In genomic region chr7:126081727-126082285, GRCm38 (mm10) we compare ENCODE assay signal across 8 mouse cellular contexts. TPM values are rescaled to one million over a fixed set of nuclear protein-coding genes. Genes with fewer than 3 reads are reported as not detected.
A peak's percentile ranks its signal among the peaks of the same experiment; 100 is the strongest.
DNase-seq lines count a peak whose midpoint lies in the region; ATAC-seq and TF ChIP-seq lines count a peak whose summit lies in the region.

No protein-coding gene starts in this region.

- no peaks in the 10 kb centered on the region for H3K9me3 ChIP-seq in kidney, embryonic 15.5 days (replicated peaks)
- H3K9me3 ChIP-seq in embryonic facial prominence, embryonic 10.5 days = no peaks in the 10 kb centered on the region
- H3K9me3 ChIP-seq in hindbrain, embryonic 14.5 days (ENCODE audit: control insufficient read depth, low read length) = no peaks in the 10 kb centered on the region
- no peaks in the 10 kb centered on the region for H3K9me3 ChIP-seq in midbrain, postnatal 0 days (ENCODE audit: low read length)

- H3K9ac ChIP-seq in kidney, embryonic 15.5 days = peak overlapping the region; percentile 39
- H3K9ac ChIP-seq in hindbrain, embryonic 14.5 days = peak overlapping the region; percentile 78
- peak overlapping the region; percentile 62 for H3K9ac ChIP-seq in midbrain, postnatal 0 days (replicated peaks; ENCODE audit: low read length, poor library complexity, severe bottlenecking)

- H3K27ac ChIP-seq in kidney, embryonic 15.5 days = no peak overlapping the region
- no peak overlapping the region; the same call in 1 of the 2 replicates for H3K27ac ChIP-seq in embryonic facial prominence, embryonic 10.5 days (replicated peaks)
- H3K27ac ChIP-seq in hindbrain, embryonic 14.5 days = peak overlapping the region; percentile 1; the same call in 1 of the 2 replicates
- peak overlapping the region; percentile 38; the same call in 1 of the 2 replicates for H3K27ac ChIP-seq in midbrain, postnatal 0 days (ENCODE audit: low read depth, low read length)

- under 1% methylated on average over 78 of the region's 80 CpGs for WGBS in kidney, embryonic 15.5 days
- WGBS in embryonic facial prominence, embryonic 10.5 days = under 1% methylated on average over 80 of the region's 80 CpGs
- WGBS in hindbrain, embryonic 14.5 days = 1% methylated on average over 79 of the region's 80 CpGs
- WGBS in midbrain, postnatal 0 days = under 1% methylated on average over 44 of the region's 80 CpGs

- peak overlapping the region; percentile 99 for H3K4me2 ChIP-seq in kidney, embryonic 15.5 days
- H3K4me2 ChIP-seq in hindbrain, embryonic 14.5 days (replicated peaks) = peak overlapping the region; percentile 98
- H3K4me2 ChIP-seq in midbrain, postnatal 0 days (ENCODE audit: low read depth, low read length, poor library complexity, severe bottlenecking) = peak overlapping the region; percentile 99

- 0 out of 2 replicates have a peak, but pooled peaks have one; percentile 9 for ATAC-seq in kidney, embryonic 15.5 days (replicated peaks; ENCODE audit: low FRiP score)
- peak; percentile 11; the same call in 1 of the 2 replicates for ATAC-seq in hindbrain, embryonic 14.5 days (ENCODE audit: low FRiP score)
- ATAC-seq in midbrain, postnatal 0 days (ENCODE audit: low FRiP score) = peak; percentile 39; the same call in 1 of the 2 replicates
- no peak for ATAC-seq in megakaryocyte-erythroid progenitor cell, adult 5-6 weeks (replicated peaks; ENCODE audit: low FRiP score, low TSS enrichment, poor library complexity, severe bottlenecking)

- DNase-seq in kidney, adult 11 months = no peak
- peak; percentile 57 for DNase-seq in adrenal gland, postnatal 10 days
- DNase-seq in embryonic facial prominence, embryonic 10.5 days (ENCODE audit: low spot score) = peak; percentile 42
- DNase-seq in hindbrain, embryonic 14.5 days (ENCODE audit: low spot score) = no peak
- DNase-seq in midbrain, postnatal 0 days (ENCODE audit: low spot score) = no peak
- DNase-seq in urinary bladder, postnatal 25 days (ENCODE audit: low spot score) = no peak

- H3K4me1 ChIP-seq in kidney, embryonic 15.5 days = peaks cover 43% of the 10 kb centered on the region
- peaks cover 35% of the 10 kb centered on the region for H3K4me1 ChIP-seq in embryonic facial prominence, embryonic 10.5 days
- H3K4me1 ChIP-seq in hindbrain, embryonic 14.5 days (replicated peaks; ENCODE audit: control insufficient read depth, insufficient read depth, low read length) = peaks cover 12% of the 10 kb centered on the region; the same call in 1 of the 2 replicates
- H3K4me1 ChIP-seq in midbrain, postnatal 0 days (ENCODE audit: insufficient read depth, low read length) = peaks cover 4% of the 10 kb centered on the region; the same call in 1 of the 2 replicates

- peak overlapping the region; percentile 60 for H3K4me3 ChIP-seq in kidney, embryonic 15.5 days (replicated peaks)
- peak overlapping the region; percentile 64 for H3K4me3 ChIP-seq in embryonic facial prominence, embryonic 10.5 days
- peak overlapping the region; percentile 62 for H3K4me3 ChIP-seq in hindbrain, embryonic 14.5 days (replicated peaks; ENCODE audit: low read length)
- H3K4me3 ChIP-seq in midbrain, postnatal 0 days (ENCODE audit: low read depth, low read length) = peak overlapping the region; percentile 70

- peak; percentile 4; the same call in 1 of the 2 replicates for TF ChIP-seq CTCF in midbrain, postnatal 0 days (IDR thresholded peaks at IDR 0.05)

- H3K27me3 ChIP-seq in kidney, embryonic 15.5 days = peaks cover 67% of the 10 kb centered on the region
- H3K27me3 ChIP-seq in embryonic facial prominence, embryonic 10.5 days (replicated peaks; ENCODE audit: low read depth, poor library complexity, severe bottlenecking) = peaks cover 93% of the 10 kb centered on the region
- peaks cover 32% of the 10 kb centered on the region for H3K27me3 ChIP-seq in hindbrain, embryonic 14.5 days (ENCODE audit: control insufficient read depth, insufficient read depth, low read length)
- peaks cover 4% of the 10 kb centered on the region; the same call in 1 of the 2 replicates for H3K27me3 ChIP-seq in midbrain, postnatal 0 days (ENCODE audit: insufficient read depth, low read length)

- no peaks in the 10 kb centered on the region for H3K36me3 ChIP-seq in kidney, embryonic 15.5 days
- no peaks in the 10 kb centered on the region for H3K36me3 ChIP-seq in embryonic facial prominence, embryonic 10.5 days (replicated peaks)
- no peaks in the 10 kb centered on the region for H3K36me3 ChIP-seq in hindbrain, embryonic 14.5 days (replicated peaks; ENCODE audit: control insufficient read depth, insufficient read depth)
- H3K36me3 ChIP-seq in midbrain, postnatal 0 days (ENCODE audit: insufficient read depth, low read length) = no peaks in the 10 kb centered on the region

RNA-seq across cellular contexts. Expression of gene Gsg1l, which starts 0.4 kb away (rescaled TPM):
- polyA plus RNA-seq in kidney, embryonic 15.5 days (2015; fragmentation: Nextera tagmentation; extraction: Ambion mirVana) = 0.75 and 1.1 TPM in 2 replicates
- 1 to 10 TPM; 7.2 to 8.7 TPM for total RNA-seq in adrenal gland, postnatal 10 days (2021)
- polyA plus RNA-seq in embryonic facial prominence, embryonic 10.5 days (2016; fragmentation: Nextera tagmentation; extraction: Ambion mirVana) = 0.65 and 1.3 TPM in 2 replicates
- 11.2 and 16.2 TPM in 2 replicates for polyA plus RNA-seq in hindbrain, embryonic 14.5 days (2014; fragmentation: Nextera tagmentation; extraction: Ambion mirVana)
- total RNA-seq in midbrain, postnatal 0 days (2014; rRNA removed) = 38.3 and 42.7 TPM in 2 replicates
- polyA plus RNA-seq in midbrain, postnatal 0 days (2015; fragmentation: Nextera tagmentation; extraction: Ambion mirVana) = 17.8 and 19.3 TPM in 2 replicates
- not detected in 2 replicates for total RNA-seq in megakaryocyte-erythroid progenitor cell, adult 5-6 weeks (2014; fragmentation: Nextera tagmentation)
- not detected in 2 replicates for total RNA-seq in megakaryocyte-erythroid progenitor cell, adult 5-6 weeks (2017)

Comparison
In these comparisons a context has a peak if more than half of its experiments do, and no peak if none do; other contexts are left out.
1. H3K27ac ChIP-seq: peak in hindbrain, embryonic 14.5 days (single experiment) and midbrain, postnatal 0 days (single experiment); none in kidney, embryonic 15.5 days (single experiment) and embryonic facial prominence, embryonic 10.5 days (single experiment).
2. DNase-seq: peak in adrenal gland, postnatal 10 days (single experiment) and embryonic facial prominence, embryonic 10.5 days (single experiment); none in kidney, adult 11 months (single experiment), hindbrain, embryonic 14.5 days (single experiment), midbrain, postnatal 0 days (single experiment) and urinary bladder, postnatal 25 days (single experiment).
3. Peak in every context shown above with its lines, with median percentiles within 50 percentile points of each other: H3K4me2 ChIP-seq, H3K4me3 ChIP-seq and H3K9ac ChIP-seq.